Mouse (Mus musculus) heart, embryonic 12.5 days (tissue): ENCODE data around the gene Obox6. TPM values are rescaled to one million over a fixed set of nuclear protein-coding genes. Genes with fewer than 3 reads are reported as not detected.

Source experiments
- ATAC-seq: fragments of 200-750 bp; cut with Nextera tagmentation; 2 replicates; pipeline ENCODE4 v1.8.0; 2017; ENCODE audit warnings: moderate TSS enrichment, moderate library complexity; ENCODE audit not compliant: insufficient number of reproducible peaks, low FRiP score
- H3K27ac ChIP-seq: fragments of 300-500 bp; sonication (generic); 2 replicates; pipeline ENCODE4 v1.5.1; 2016; ENCODE audit warnings: mild to moderate bottlenecking, moderate library complexity; ENCODE audit not compliant: poor library complexity, severe bottlenecking
- H3K27me3 ChIP-seq: fragments of 300-500 bp; sonication (generic); replicated peaks from 2 replicates; pipeline ENCODE4 v1.6.1; 2016; ENCODE audit warnings: mild to moderate bottlenecking, moderate library complexity
- H3K36me3 ChIP-seq: fragments of 300-500 bp; sonication (generic); 2 replicates; pipeline ENCODE4 v1.6.1; 2016; ENCODE audit warnings: mild to moderate bottlenecking, moderate library complexity
- H3K4me1 ChIP-seq: fragments of 300-500 bp; sonication (generic); replicated peaks from 2 replicates; pipeline ENCODE4 v1.6.1; 2016; ENCODE audit warnings: mild to moderate bottlenecking
- H3K4me2 ChIP-seq: fragments of 300-500 bp; sonication (generic); 2 replicates; pipeline ENCODE4 v1.6.1; 2016; ENCODE audit warnings: mild to moderate bottlenecking, moderate library complexity
- H3K4me3 ChIP-seq: fragments of 300-500 bp; sonication (generic); 2 replicates; pipeline ENCODE4 v1.5.1; 2016; ENCODE audit warnings: mild to moderate bottlenecking
- H3K9ac ChIP-seq: fragments of 300-500 bp; sonication (generic); 2 replicates; pipeline ENCODE4 v1.6.1; 2016; ENCODE audit warnings: mild to moderate bottlenecking, moderate library complexity
- H3K9me3 ChIP-seq: fragments of 300-500 bp; sonication (generic); replicated peaks from 2 replicates; pipeline ENCODE4 v1.6.1; 2016; ENCODE audit warnings: mild to moderate bottlenecking, moderate library complexity
- WGBS: fragments of 180-500 bp; shearing (Covaris S2); methylation state at CpG from one replicate; pipeline ENCODE4 v1.1.7; 2016; 5-methylcytosine and 5-hydroxymethylcytosine counted together
- polyA plus RNA-seq: library from polyadenylated mRNA; unstranded; fragments of >200 nt; fragmentation: Nextera tagmentation; extraction: Ambion mirVana; gene quantifications from 2 replicates; pipeline ENCODE4 v1.2.1, GENCODE M21; 2016

The Obox6 gene
- polyA plus RNA-seq: not detected in 2 replicates

GRCm38 (mm10) chr7:15839578-15839977 is at the start of gene Obox6:
Obox6 (minus strand) TSS chr7:15839678.
- Histone ChIP-seq H3K9me3 (peaks cover 38% of the 10 kb centered on the region), H3K4me3 (no peak within 1 kb of the TSS), H3K4me2 (no peak within 1 kb of the TSS), H3K9ac (no peak within 1 kb of the TSS), H3K27me3 (no peaks in the 10 kb centered on the region), H3K4me1 (no peaks in the 10 kb centered on the region), H3K36me3 (no peaks in the 10 kb centered on the region), H3K27ac (no peak within 1 kb of the TSS)
- ATAC-seq: no peak
- 74% methylated on average over 3 of the region's 3 CpGs for WGBS

DNA sequence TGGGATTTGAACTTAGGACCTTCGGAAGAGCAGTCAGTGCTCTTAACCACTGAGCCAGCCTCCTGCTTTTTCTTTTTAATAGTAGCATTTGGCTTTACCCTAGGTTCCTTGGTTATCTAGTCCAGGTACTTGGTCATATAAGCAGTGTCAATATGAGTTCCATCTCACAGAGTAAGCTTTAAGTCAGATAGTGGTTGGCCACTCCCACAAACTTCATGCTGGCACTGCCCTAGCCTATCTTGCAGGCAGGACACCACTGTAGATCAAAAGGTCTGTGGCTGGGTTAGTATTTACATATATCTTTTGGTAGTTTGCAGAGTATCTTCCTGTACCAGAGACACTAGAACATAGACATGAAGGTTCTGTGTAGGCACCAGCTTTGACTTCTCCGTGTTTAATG is 44.6 kb upstream of the Obox6 start:
- no peaks in the 10 kb centered on the region for H3K36me3 ChIP-seq
- H3K9ac ChIP-seq: no peak overlapping the region
- H3K4me1 ChIP-seq: no peaks in the 10 kb centered on the region
- ATAC-seq: no peak
- H3K27me3 ChIP-seq: no peaks in the 10 kb centered on the region
- H3K27ac ChIP-seq: no peak overlapping the region
- no peaks in the 10 kb centered on the region for H3K9me3 ChIP-seq
- no peak overlapping the region for H3K4me3 ChIP-seq
- 85% methylated on average over 2 of the region's 2 CpGs for WGBS
- no peak overlapping the region for H3K4me2 ChIP-seq

- H3K27me3 ChIP-seq: no peaks in the 10 kb centered on the region
- no peak within 1 kb of the TSS for H3K4me2 ChIP-seq
- WGBS: 84% methylated on average over 2 of the region's 2 CpGs
- H3K4me1 ChIP-seq: no peaks in the 10 kb centered on the region
- H3K9ac ChIP-seq: no peak within 1 kb of the TSS
- no peak within 1 kb of the TSS for H3K4me3 ChIP-seq
- H3K36me3 ChIP-seq: no peaks in the 10 kb centered on the region
- H3K27ac ChIP-seq: no peak within 1 kb of the TSS
- ATAC-seq: no peak
- H3K9me3 ChIP-seq: no peaks in the 10 kb centered on the region
Measured at GRCm38 (mm10) chr7:15882317-15882716, 42.8 kb upstream of the Obox6 start, which contains the start of gene Crxos. Crxos (plus strand) TSS chr7:15882617.

DNA sequence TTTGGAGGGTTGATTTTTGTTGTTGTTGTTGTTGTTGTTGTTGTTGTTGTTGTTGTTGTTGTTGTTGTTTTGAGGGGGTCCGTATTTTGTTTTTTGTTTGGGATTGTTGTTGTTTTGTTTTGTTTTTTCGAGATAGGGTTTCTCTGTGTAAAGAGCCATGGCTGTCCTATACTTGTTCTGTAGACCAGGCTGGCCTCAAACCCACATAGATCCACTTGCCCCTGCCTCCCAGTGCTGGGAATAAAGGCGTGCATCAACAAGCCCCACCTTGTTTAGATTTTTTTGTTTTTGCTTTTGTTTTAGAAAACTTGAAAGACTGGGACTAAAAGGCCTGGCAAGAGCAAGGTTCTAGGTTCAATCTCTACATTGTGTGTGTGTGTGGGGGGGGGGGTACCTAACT is 42.4 kb upstream of the Obox6 start:
- ATAC-seq: no peak
- H3K4me2 ChIP-seq: no peak overlapping the region
- H3K4me3 ChIP-seq: no peak overlapping the region
- no peak overlapping the region for H3K9ac ChIP-seq
- 53% methylated on average over 3 of the region's 3 CpGs for WGBS
- H3K27me3 ChIP-seq: no peaks in the 10 kb centered on the region
- no peaks in the 10 kb centered on the region for H3K9me3 ChIP-seq
- H3K4me1 ChIP-seq: no peaks in the 10 kb centered on the region
- H3K27ac ChIP-seq: no peak overlapping the region
- H3K36me3 ChIP-seq: no peaks in the 10 kb centered on the region

DNA sequence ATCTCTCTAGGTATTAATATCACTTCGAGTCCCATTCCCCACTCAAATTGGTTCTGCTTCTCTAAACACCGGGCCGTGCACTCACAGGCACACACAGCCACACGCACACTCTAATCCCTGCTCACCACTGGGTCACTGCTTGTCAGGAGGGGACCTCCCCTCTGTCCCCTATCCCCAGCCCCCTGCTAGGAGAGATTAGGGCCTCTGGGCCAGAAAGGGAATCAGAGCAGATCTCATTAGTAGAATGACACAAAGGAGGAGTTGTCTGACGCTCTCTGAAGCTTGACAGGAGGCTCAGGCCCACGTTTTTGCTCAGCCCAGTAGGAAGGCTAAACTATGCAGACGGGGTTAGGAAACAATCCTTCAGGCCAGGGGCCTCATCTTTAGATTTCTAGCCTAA is 41.9 kb upstream of the Obox6 start:
- 10% methylated on average over 7 of the region's 7 CpGs for WGBS
- no peak overlapping the region for H3K9ac ChIP-seq
- H3K4me2 ChIP-seq: no peak overlapping the region
- H3K27ac ChIP-seq: no peak overlapping the region
- ATAC-seq: no peak
- H3K4me3 ChIP-seq: no peak overlapping the region
- H3K36me3 ChIP-seq: no peaks in the 10 kb centered on the region
- no peaks in the 10 kb centered on the region for H3K9me3 ChIP-seq
- no peaks in the 10 kb centered on the region for H3K4me1 ChIP-seq
- H3K27me3 ChIP-seq: no peaks in the 10 kb centered on the region

GRCm38 (mm10) chr7:15879756-15880155 is 40.3 kb upstream of the Obox6 start, which contains the start of gene Crx:
Crx (minus strand) TSS chr7:15879968.
- H3K4me1 ChIP-seq: no peaks in the 10 kb centered on the region
- H3K27me3 ChIP-seq: no peaks in the 10 kb centered on the region
- 25% methylated on average over 4 of the region's 4 CpGs for WGBS
- no peak for ATAC-seq
- no peak within 1 kb of the TSS for H3K4me3 ChIP-seq
- H3K27ac ChIP-seq: no peak within 1 kb of the TSS
- H3K36me3 ChIP-seq: no peaks in the 10 kb centered on the region
- H3K9ac ChIP-seq: no peak within 1 kb of the TSS
- H3K9me3 ChIP-seq: no peaks in the 10 kb centered on the region
- no peak within 1 kb of the TSS for H3K4me2 ChIP-seq

GRCm38 (mm10) chr7:15864104-15864503 is 24.6 kb upstream of the Obox6 start:
- no peaks in the 10 kb centered on the region for H3K36me3 ChIP-seq
- no peak overlapping the region for H3K9ac ChIP-seq
- no peak for ATAC-seq
- H3K9me3 ChIP-seq: no peaks in the 10 kb centered on the region
- H3K4me3 ChIP-seq: no peak overlapping the region
- 60% methylated on average over 4 of the region's 4 CpGs for WGBS
- H3K4me2 ChIP-seq: no peak overlapping the region
- H3K4me1 ChIP-seq: no peaks in the 10 kb centered on the region
- H3K27me3 ChIP-seq: no peaks in the 10 kb centered on the region
- H3K27ac ChIP-seq: no peak overlapping the region

GRCm38 (mm10) chr7:15859657-15860056 is 20.2 kb upstream of the Obox6 start:
- H3K36me3 ChIP-seq: no peaks in the 10 kb centered on the region
- no peaks in the 10 kb centered on the region for H3K4me1 ChIP-seq
- H3K27me3 ChIP-seq: no peaks in the 10 kb centered on the region
- no peak for ATAC-seq
- no peak overlapping the region for H3K27ac ChIP-seq
- no peaks in the 10 kb centered on the region for H3K9me3 ChIP-seq
- no peak overlapping the region for H3K4me3 ChIP-seq
- WGBS: 31% methylated on average over 2 of the region's 2 CpGs
- no peak overlapping the region for H3K4me2 ChIP-seq
- H3K9ac ChIP-seq: no peak overlapping the region

Other genes starting within 250 kb of the Obox6 start
- gene Obox3, start 199.8 kb downstream of the Obox6 start, polyA plus RNA-seq: not detected in 2 replicates
- gene Obox5, start 89.5 kb downstream of the Obox6 start, polyA plus RNA-seq: not detected in 2 replicates
- gene Crx, start 40.3 kb upstream of the Obox6 start, polyA plus RNA-seq: not detected in 2 replicates
- not detected in 2 replicates for gene Crxos, start 42.9 kb upstream of the Obox6 start, polyA plus RNA-seq
- 759 and 790 TPM in 2 replicates for gene Selenow, start 82.7 kb upstream of the Obox6 start, polyA plus RNA-seq
- gene Nop53, start 106.4 kb upstream of the Obox6 start, polyA plus RNA-seq: 122 and 126 TPM in 2 replicates
- gene Ehd2, start 127.9 kb upstream of the Obox6 start, polyA plus RNA-seq: 35.2 and 37.9 TPM in 2 replicates
- 5.9 and 6.4 TPM in 2 replicates for gene Bicra, start 208.2 kb upstream of the Obox6 start, polyA plus RNA-seq
- gene Zfp541, start 222.1 kb upstream of the Obox6 start, polyA plus RNA-seq: 0.05 TPM in 1 of 2 replicates, not detected in the other